Mouse (Mus musculus) midbrain, embryonic 11.5 days (tissue): ENCODE measurements around the gene Gabrb2. TPM values are rescaled to one million over a fixed set of nuclear protein-coding genes. Genes with fewer than 3 reads are reported as not detected.

Source experiments
- ATAC-seq: fragments of 200-750 bp; cut with Nextera tagmentation; 2 replicates; pipeline ENCODE4 v1.8.0; 2017; ENCODE audit warnings: moderate TSS enrichment, moderate library complexity; ENCODE audit not compliant: low FRiP score
- DNase-seq: peaks from one replicate; pipeline ENCODE4 v3.0.0; 2015; ENCODE audit warnings: low spot score; ENCODE audit errors: missing footprints
- H3K27ac ChIP-seq: fragments of 300-500 bp; sonication (generic); 2 replicates; pipeline ENCODE4 v1.5.1; 2014; ENCODE audit warnings: low read depth, low read length
- H3K27me3 ChIP-seq: fragments of 300-500 bp; sonication (generic); 2 replicates; pipeline ENCODE4 v1.6.1; 2014; ENCODE audit warnings: mild to moderate bottlenecking, low read length, moderate library complexity, mixed read lengths; ENCODE audit not compliant: control insufficient read depth, insufficient read depth
- H3K36me3 ChIP-seq: fragments of 300-500 bp; sonication (generic); 2 replicates; pipeline ENCODE4 v1.6.1; 2014; ENCODE audit warnings: mild to moderate bottlenecking, low read length, moderate library complexity, mixed read lengths; ENCODE audit not compliant: control insufficient read depth, insufficient read depth
- H3K4me1 ChIP-seq: fragments of 300-500 bp; sonication (generic); 2 replicates; pipeline ENCODE4 v1.6.1; 2014; ENCODE audit warnings: low read length; ENCODE audit not compliant: control insufficient read depth, insufficient read depth
- H3K4me2 ChIP-seq: fragments of 300-500 bp; sonication (generic); 2 replicates; pipeline ENCODE4 v1.6.1; 2014; ENCODE audit warnings: mild to moderate bottlenecking, moderate library complexity
- H3K4me3 ChIP-seq: fragments of 300-500 bp; sonication (generic); 2 replicates; pipeline ENCODE4 v1.5.1; 2014; ENCODE audit warnings: low read depth, low read length
- H3K9ac ChIP-seq: fragments of 300-500 bp; sonication (generic); 2 replicates; pipeline ENCODE4 v1.6.1; 2014; ENCODE audit warnings: low read length
- H3K9me3 ChIP-seq: fragments of 300-500 bp; sonication (generic); 2 replicates; pipeline ENCODE4 v1.6.1; 2016; ENCODE audit warnings: low read length; ENCODE audit not compliant: control insufficient read depth
- WGBS: fragments of 180-500 bp; shearing (Covaris S2); extraction: QIAGEN DNeasy Blood & Tissue Kit; methylation state at CpG from one replicate; pipeline ENCODE4 v1.1.7; 2014; 5-methylcytosine and 5-hydroxymethylcytosine counted together
- polyA plus RNA-seq: library from polyadenylated mRNA; unstranded; fragments of >200 nt; fragmentation: Nextera tagmentation; extraction: Ambion mirVana; gene quantifications from 2 replicates; pipeline ENCODE4 v1.2.1, GENCODE M21; 2014

Gabrb2 gene
- polyA plus RNA-seq, 1 experiment from 2014 or later: 11.2 TPM

GRCm38 (mm10) chr11:42505911-42506310 lies 86.4 kb downstream of the Gabrb2 start:
- Histone ChIP-seq H3K27ac (no peak overlapping the region), H3K9ac (no peak overlapping the region), H3K4me1 (no peaks in the 10 kb centered on the region), H3K36me3 (no peaks in the 10 kb centered on the region), H3K4me3 (no peak overlapping the region), H3K9me3 (no peaks in the 10 kb centered on the region), H3K27me3 (no peaks in the 10 kb centered on the region), H3K4me2 (no peak overlapping the region)
- 73% methylated on average over 1 of the region's 1 CpGs for WGBS
- ATAC-seq: no peak
- no peak for DNase-seq

GRCm38 (mm10) chr11:42521960-42522359 lies 102.4 kb downstream of the Gabrb2 start:
- H3K4me1 ChIP-seq: no peaks in the 10 kb centered on the region
- no peak overlapping the region for H3K4me3 ChIP-seq
- no peaks in the 10 kb centered on the region for H3K27me3 ChIP-seq
- WGBS: 91% methylated on average over 2 of the region's 2 CpGs
- no peak overlapping the region for H3K4me2 ChIP-seq
- no peaks in the 10 kb centered on the region for H3K36me3 ChIP-seq
- H3K27ac ChIP-seq: no peak overlapping the region
- no peaks in the 10 kb centered on the region for H3K9me3 ChIP-seq
- DNase-seq: no peak
- H3K9ac ChIP-seq: no peak overlapping the region
- ATAC-seq: no peak

GRCm38 (mm10) chr11:42528226-42528881 lies 108.8 kb downstream of the Gabrb2 start:
- DNase-seq (no peak), ATAC-seq (no peak)
- 95% methylated on average over 3 of the region's 3 CpGs for WGBS
- Histone ChIP-seq H3K4me2 (no peak overlapping the region), H3K27me3 (no peaks in the 10 kb centered on the region), H3K36me3 (no peaks in the 10 kb centered on the region), H3K4me3 (no peak overlapping the region), H3K9me3 (no peaks in the 10 kb centered on the region), H3K27ac (no peak overlapping the region), H3K9ac (no peak overlapping the region), H3K4me1 (no peaks in the 10 kb centered on the region)

GRCm38 (mm10) chr11:42532577-42532976 lies 113.0 kb downstream of the Gabrb2 start:
- Histone ChIP-seq H3K4me3 (no peak overlapping the region), H3K4me2 (no peak overlapping the region), H3K27me3 (no peaks in the 10 kb centered on the region), H3K36me3 (no peaks in the 10 kb centered on the region), H3K27ac (no peak overlapping the region), H3K4me1 (no peaks in the 10 kb centered on the region), H3K9me3 (no peaks in the 10 kb centered on the region), H3K9ac (no peak overlapping the region)
- ATAC-seq (no peak; the same call in 1 of the 2 replicates), DNase-seq (no peak)
- WGBS: 79% methylated on average over 2 of the region's 2 CpGs

- no peaks in the 10 kb centered on the region for H3K4me1 ChIP-seq
- 80% methylated on average over 5 of the region's 5 CpGs for WGBS
- H3K27ac ChIP-seq: no peak overlapping the region
- H3K9me3 ChIP-seq: no peaks in the 10 kb centered on the region
- no peak for DNase-seq
- no peak for ATAC-seq
- no peak overlapping the region for H3K9ac ChIP-seq
- H3K4me3 ChIP-seq: no peak overlapping the region
- no peak overlapping the region for H3K4me2 ChIP-seq
- H3K27me3 ChIP-seq: no peaks in the 10 kb centered on the region
- no peaks in the 10 kb centered on the region for H3K36me3 ChIP-seq
Observed at GRCm38 (mm10) chr11:42535286-42535685, 115.7 kb downstream of the Gabrb2 start.

- no peak overlapping the region for H3K27ac ChIP-seq
- ATAC-seq: no peak
- no peak overlapping the region for H3K4me2 ChIP-seq
- H3K4me3 ChIP-seq: no peak overlapping the region
- no peak overlapping the region for H3K9ac ChIP-seq
- no peaks in the 10 kb centered on the region for H3K27me3 ChIP-seq
- no peaks in the 10 kb centered on the region for H3K36me3 ChIP-seq
- no peak for DNase-seq
- 80% methylated on average over 1 of the region's 1 CpGs for whole genome bisulfite sequencing
- H3K9me3 ChIP-seq: no peaks in the 10 kb centered on the region
- H3K4me1 ChIP-seq: no peaks in the 10 kb centered on the region
Observed at GRCm38 (mm10) chr11:42535861-42536260, 116.3 kb downstream of the Gabrb2 start.

GRCm38 (mm10) chr11:42542861-42543260 lies 123.3 kb downstream of the Gabrb2 start:
- H3K9ac ChIP-seq: no peak overlapping the region
- no peaks in the 10 kb centered on the region for H3K9me3 ChIP-seq
- H3K4me2 ChIP-seq: no peak overlapping the region
- H3K36me3 ChIP-seq: no peaks in the 10 kb centered on the region
- DNase-seq (no peak), ATAC-seq (no peak)
- H3K27me3 ChIP-seq: no peaks in the 10 kb centered on the region
- 85% methylated on average over 2 of the region's 2 CpGs for WGBS
- H3K4me1 ChIP-seq: no peaks in the 10 kb centered on the region
- no peak overlapping the region for H3K27ac ChIP-seq
- no peak overlapping the region for H3K4me3 ChIP-seq

- Histone ChIP-seq H3K9me3 (no peaks in the 10 kb centered on the region), H3K4me1 (peaks cover 8% of the 10 kb centered on the region), H3K4me3 (no peak overlapping the region), H3K27me3 (no peaks in the 10 kb centered on the region), H3K36me3 (no peaks in the 10 kb centered on the region), H3K4me2 (no peak overlapping the region), H3K27ac (no peak overlapping the region), H3K9ac (no peak overlapping the region)
- ATAC-seq: no peak
- no peak for DNase-seq
- WGBS: 84% methylated on average over 5 of the region's 5 CpGs
Observed at GRCm38 (mm10) chr11:42566023-42566422, 146.5 kb downstream of the Gabrb2 start.

GRCm38 (mm10) chr11:42571467-42571866 lies 151.9 kb downstream of the Gabrb2 start:
- WGBS: 90% methylated on average over 4 of the region's 4 CpGs
- no peak overlapping the region for H3K9ac ChIP-seq
- no peak overlapping the region for H3K27ac ChIP-seq
- no peaks in the 10 kb centered on the region for H3K9me3 ChIP-seq
- DNase-seq (no peak), ATAC-seq (no peak)
- no peaks in the 10 kb centered on the region for H3K4me1 ChIP-seq
- no peak overlapping the region for H3K4me2 ChIP-seq
- H3K4me3 ChIP-seq: no peak overlapping the region
- H3K27me3 ChIP-seq: no peaks in the 10 kb centered on the region
- H3K36me3 ChIP-seq: no peaks in the 10 kb centered on the region
